Mouse (Mus musculus) right cerebral cortex, postnatal 14 days (tissue): ENCODE data around the gene Hnrnpr.

Source experiments
- DNase-seq: peaks from one replicate; pipeline ENCODE4 v3.0.0; 2022

The Hnrnpr gene

DNA sequence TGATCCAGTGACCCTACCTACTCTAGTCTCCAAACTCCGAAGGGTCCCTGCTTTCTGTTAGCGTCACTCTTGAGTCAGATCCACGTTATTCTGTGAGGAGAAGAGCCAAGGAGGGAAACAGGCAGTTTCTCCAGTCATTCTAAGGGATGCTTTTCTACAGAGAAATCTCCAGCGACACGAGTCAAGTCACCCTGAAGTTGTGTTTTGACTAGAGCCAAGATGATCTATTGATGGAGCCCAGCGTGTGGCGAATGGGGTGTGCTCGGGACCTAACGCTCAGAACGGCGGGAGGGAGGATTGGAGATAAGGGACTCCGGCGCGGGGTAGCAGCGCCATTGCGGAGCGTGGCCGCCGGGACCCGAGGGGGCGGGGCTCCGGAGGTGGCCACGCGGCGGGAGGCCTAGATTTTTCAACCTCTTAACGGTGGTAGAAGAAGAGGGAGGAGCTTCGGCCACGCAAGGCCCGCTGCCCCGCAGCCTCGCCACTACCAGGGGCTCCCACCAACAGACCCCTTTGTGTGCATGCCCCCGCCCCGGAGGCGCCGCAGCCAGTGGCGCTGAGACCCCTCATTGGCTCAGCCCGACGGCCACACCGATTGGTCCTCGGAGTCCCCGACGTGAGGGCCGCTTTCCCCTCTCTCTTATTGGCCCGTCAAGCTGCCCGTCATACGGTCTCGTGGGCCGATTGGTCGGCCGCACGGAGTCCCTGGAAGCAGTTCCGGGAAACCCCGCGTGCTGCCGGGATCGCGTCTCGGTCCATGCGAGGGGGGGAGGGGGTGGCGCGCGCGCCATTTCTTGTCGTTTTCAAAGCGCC is at the start of gene Hnrnpr:
Gene Hnrnpr (plus strand): TSS at position 714 of the 813 bp plus-strand sequence.
- DNase-seq: peak; percentile 100

DNA sequence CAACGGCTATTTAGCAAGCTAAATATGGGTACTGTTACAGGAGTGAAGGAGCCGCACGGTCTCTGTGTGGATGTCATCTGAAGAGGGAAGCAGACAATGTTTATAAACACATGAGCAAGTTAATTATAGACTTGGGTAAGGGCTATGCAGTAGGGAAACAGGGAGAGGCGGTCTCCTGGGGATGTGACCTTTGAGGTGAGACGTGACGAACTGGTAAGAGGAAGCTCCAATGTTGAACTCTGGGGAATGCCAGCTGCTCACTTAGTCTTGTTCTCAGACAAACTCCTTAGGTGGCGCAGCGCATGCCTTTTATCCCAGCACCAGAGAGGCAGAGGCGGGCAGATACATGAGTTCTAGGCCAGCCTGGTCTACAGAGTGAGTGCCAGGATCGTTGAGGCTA is 48.8 kb upstream of the Hnrnpr start:
- DNase-seq: no peak

DNA sequence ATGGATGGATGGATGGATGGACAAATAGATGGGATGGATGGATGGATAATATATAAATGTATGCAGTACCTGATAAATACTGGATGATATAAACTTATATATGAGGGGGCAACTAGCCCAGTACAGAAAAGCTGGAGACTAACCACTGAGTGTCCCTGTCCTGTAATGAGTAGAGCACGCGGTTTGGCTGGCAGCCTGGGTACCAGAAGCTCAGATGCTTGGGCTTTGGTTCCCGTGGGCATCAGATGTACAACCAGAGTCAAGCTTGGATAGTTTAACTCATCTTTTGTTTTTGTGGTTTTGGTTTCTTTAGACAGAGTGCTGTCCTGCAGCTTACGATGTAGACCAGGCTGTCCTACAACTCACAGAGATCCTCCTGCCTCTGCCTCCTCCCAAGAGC is 47.2 kb upstream of the Hnrnpr start:
- DNase-seq: no peak

DNA sequence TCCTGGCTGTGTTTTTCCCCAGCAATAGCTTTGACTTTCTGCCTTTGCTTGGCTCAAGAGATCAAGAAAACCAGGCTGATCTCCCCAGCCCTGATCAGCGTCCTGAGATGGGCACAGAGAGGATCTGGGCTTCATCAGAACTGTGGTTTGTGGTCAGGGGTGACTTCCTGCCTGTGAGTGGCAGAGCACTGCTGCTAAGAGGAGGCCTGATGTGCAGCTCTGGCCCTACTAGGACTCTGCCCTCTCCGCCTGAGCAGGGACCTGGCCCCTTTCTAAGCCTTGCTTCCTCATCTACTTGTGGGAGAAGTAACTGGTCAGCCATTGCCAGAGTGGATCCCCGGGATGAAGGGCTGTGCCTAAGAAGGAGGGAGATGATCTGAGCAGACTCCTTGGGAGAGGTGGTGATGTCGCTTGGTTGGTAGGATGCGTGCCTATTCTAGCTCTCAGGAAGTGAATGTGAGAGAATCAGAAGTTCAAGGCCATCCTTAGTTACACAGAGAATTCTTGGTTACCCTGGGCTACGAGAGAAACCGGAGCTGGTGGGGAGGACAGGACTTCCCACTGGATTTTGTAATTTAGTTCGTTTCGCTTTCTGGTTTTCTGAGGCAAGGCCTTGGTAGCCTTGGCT is 43.9 kb upstream of the Hnrnpr start:
- no peak for DNase-seq

DNA sequence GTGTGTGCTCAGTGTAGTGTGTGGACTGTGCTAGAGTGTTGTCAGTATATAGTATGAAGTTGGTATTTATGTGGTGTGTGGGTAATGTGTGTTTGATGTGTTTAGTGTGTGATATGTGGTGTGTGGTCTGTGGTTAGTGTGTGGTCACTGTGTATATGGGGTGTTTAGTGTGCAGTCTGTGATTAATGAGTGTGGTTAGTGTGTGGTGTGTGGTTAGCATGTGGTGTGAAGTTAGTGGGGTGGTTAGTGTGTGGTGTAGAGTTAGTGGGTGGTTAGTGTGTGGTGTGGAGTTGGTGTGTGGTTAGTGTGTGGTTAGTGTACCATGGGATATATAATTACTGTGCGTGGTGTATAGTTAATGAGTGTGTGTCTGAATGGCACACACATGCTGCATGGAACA is 41.8 kb upstream of the Hnrnpr start:
- no peak for DNase-seq

DNA sequence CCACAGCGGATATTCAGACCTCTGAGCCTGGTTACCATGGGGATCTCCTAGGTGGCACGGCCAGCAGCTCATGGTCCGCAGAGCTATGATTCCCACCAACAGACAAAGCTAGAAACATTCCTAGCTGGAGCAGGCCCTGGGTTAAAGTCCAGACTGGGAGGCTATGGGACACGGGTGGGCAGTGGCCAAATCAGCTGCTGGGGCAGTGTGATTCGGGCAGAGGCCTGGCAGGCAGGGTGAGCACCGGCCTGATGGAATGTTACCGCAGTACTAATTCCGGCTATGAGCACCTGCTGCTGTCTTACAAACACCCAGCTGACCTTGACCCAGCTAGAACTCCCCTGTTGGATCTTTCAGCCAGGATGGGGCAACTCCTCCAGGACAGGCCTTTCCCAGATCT is 40.1 kb upstream of the Hnrnpr start:
- no peak for DNase-seq

DNA sequence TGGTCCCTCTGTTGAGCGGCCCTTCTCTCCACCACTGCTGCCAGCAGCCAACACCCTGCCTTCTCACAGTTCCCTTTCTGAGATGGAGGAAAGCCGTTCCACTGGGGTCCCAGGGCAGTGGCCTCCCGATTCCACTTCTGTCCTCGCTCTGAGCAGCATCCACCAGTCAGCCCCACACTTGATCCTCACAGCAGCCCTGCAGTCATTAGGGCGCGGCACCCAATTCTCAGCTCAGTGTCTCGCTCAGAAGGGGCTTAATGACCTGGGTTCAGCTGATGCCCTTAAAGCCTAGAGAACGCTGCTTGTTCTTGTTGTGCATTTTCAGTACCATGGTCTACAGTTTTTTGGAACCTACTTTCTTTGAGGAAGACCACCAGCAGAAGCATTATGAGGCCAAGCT is 29.6 kb upstream of the Hnrnpr start:
- DNase-seq: no peak

DNA sequence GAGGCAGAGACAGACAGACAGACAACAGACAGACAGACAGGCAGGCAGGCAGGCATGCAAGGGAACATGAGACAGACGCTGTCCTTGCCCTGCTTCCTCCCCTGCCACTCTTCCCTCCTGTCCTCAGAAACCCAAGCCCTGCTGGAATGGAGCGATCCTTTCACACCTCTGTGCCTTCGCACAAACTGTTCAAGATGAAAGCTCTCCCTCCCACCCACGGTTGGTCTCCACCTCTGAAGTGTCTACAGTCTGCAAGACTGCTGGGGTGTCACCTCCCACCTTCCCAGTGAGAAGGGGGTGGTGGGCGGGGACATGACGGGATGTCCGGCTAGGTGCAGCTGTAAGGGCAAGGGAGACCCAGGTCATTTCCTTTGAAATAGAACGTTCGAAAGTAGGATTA is 29.1 kb upstream of the Hnrnpr start:
- DNase-seq: peak; percentile 46

DNA sequence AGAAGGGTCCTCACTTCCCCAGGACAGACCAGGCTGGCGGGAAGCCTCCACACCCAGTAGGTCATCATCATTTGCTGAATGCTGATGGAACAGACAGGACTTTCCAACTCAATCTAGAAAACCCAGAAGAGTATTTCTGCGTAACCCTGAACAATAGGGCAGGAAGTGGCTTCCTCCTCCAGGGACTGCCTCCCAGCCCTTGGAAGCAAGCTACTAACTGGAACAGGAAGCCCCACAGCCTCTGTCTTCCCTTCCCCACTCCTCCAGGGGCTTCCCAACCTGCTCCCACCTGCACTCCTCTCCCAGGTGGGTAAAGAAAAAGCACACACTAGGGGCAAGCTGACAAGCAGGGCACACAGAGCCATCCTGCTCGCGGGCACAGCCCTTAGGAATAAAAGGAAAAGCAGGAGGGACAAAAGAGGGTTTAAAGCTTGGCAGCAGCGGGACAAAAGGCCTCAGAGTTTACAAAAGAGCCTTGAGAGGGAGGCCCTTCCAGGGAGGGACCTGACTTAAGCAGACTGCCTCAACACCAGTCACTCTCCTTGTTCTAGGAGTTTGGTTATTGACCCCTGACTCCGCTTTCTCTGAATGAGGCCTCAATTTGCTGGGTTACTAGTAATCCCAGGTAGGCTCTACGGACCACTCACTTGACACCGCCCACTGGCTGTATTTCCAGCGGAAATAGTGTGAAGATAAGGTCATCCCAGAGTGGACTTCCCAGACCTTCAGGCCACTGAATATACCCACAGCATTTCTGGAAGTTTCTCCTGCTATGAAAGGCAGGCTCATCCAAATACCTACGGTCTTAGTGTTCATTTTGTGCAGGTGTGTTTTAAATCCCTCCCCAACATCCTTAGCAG is 27.9 kb upstream of the Hnrnpr start:
- DNase-seq: no peak

DNA sequence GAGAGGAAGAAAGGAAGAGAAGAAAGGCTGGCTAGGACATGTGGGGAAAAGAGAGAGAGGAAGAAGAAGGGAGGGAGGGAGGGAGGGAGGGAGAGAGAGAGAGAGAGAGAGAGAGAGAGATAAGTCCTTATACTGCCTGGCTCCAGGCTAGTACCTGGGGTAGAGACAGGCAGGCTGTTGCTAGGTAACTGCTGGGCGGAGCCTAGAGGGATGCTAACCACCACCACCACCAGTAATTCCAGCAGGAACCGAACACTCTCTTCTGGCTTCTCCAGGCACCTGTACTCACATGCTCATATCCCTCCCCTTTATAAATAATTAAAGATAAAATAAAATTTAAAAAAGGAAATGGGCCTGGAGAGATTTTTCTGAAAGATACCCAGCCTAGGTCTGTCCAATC is 27.0 kb upstream of the Hnrnpr start:
- no peak for DNase-seq

DNA sequence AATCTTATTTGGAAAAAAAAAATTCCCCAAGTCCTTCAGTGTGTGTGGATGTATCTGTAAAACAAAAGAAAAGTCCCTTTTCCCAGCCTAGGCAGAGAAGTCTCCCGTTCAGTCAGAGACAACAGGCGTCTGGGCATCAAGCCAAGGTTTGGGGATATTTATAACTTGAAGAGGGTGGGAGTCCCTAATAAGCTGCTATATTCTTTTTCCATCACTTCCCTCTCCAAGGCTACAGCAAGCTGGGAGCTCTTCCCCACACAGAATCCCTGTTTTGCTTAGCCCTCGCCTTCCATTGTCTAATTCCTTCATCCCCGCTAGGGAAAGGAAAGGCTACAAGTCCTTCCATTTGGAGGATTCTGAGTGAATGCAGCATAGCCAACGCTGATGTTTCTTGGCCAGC is 26.3 kb upstream of the Hnrnpr start, which contains the start of gene Zfp46:
Gene Zfp46 (plus strand): TSS at position 229 of the 400 bp plus-strand sequence.
- peak; percentile 91 for DNase-seq

DNA sequence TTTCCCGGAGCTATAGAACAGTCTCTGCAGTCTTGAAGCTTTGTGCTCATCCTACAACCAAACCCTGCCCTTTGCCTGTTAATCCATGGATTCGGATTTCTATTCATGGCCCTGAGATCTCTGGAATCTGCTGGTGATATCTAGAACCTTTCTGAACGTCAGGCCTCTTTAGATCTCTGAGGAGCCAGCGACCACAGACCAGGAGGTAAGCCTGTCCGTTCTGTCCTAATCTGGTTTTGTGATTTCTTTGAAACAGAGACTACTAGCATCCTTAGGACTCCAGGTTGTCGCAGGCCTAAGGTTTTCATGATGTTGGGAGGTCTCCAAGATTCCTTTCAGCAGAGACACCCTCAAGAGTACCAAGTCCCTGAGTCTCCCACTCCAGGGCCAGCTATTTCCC is 25.9 kb upstream of the Hnrnpr start:
- no peak for DNase-seq

DNA sequence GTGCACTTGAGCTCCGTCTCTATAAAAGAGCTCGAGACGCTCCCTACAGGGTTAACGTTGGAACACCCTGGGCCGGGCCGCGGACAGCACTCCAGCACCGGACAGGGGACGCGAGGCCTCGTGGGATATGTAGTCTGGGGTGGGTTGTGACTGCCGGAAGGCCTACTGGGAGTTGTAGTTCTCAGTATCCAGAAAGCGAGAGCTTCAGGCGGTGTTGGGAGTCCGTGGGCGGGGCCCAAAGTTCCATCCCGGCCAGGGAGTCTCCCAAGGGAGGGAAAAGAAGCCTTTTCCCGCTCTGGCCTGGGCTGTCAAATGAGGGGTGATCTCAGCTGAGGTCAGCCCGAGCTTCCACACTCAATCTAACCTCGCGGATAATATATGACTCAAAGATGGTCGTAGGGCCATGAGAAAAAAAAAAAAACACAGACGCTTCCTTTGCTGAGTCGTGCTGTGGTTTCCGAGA is 25.4 kb upstream of the Hnrnpr start:
- peak; percentile 90 for DNase-seq

DNA sequence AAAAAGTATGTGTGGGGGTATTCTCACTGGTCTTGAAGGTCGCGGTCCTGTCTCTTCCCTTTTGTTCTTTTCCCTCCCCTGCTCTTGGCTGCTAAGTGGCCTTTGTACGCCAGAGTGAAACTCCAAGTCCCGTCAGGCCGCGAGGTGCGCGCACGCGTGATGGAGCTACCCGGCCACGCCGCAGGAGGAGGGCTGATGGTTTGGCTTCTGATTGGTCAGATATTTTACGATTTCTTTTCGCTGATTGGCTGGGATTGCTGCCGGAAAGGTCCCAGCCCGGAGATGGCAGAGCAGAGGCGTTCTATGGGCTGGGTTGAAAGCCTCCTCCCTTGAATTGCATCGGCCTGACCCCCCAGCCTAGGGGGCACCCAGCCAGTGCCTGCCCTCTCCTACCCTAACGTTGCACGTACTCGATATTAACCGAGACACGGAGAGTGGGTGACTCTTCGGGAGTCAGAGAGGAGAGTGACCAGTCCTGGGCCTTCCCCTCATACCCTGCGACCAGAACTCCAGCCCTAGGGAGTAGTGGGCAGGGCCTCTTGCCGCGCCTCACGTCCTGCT is 24.9 kb upstream of the Hnrnpr start:
- peak; percentile 95 for DNase-seq

DNA sequence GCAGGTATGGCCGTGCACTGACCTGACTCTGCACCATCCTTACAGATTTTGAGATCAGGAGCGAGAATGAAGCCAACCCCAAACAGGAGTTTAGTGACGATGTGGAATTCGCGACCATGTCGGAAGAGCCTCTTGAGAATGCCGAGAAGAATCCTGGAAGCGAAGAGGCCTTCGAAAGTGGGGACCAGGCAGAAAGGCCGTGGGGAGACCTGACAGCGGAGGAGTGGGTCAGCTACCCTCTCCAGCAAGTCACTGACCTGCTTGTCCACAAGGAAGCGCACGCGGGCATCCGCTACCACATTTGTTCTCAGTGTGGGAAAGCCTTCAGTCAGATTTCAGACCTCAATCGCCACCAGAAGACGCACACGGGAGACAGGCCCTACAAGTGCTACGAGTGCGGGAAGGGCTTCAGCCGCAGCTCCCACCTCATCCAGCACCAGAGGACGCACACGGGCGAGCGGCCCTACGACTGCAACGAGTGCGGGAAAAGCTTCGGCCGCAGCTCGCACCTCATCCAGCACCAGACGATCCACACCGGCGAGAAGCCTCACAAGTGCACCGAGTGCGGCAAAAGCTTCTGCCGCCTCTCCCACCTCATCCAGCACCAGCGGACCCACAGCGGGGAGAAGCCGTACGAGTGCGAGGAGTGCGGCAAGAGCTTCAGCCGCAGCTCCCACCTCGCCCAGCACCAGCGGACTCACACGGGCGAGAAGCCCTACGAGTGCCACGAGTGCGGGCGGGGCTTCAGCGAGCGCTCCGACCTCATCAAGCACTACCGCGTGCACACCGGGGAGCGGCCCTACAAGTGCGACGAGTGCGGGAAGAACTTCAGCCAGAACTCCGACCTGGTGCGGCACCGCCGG is 20.6 kb upstream of the Hnrnpr start:
- DNase-seq: no peak

DNA sequence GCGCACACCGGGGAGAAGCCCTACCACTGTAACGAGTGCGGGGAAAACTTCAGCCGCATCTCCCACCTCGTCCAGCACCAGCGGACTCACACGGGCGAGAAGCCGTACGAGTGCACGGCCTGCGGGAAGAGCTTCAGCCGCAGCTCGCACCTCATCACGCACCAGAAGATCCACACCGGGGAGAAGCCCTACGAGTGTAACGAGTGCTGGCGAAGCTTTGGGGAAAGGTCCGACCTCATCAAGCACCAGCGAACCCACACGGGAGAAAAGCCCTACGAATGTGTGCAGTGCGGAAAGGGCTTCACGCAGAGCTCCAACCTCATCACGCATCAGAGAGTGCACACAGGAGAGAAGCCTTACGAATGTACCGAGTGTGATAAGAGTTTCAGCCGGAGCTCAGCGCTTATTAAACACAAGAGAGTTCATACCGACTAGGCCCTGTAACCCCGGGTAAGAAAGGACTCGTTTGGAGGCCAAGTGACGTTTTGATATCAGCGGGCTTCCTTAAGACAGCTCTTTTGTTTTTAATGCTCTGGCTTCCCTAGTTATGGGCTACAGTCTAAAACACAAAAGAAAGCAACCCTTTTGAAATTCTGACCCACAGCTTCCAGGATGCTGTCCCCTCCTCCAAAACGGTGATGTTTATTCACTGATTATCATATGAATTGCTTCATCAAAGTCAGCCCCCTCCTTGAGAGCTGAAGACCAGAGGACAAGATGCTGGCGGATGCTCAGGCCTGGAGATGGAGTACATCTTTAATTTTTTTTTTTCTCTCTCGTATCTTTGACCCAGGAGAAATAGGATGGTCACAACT is 19.8 kb upstream of the Hnrnpr start:
- DNase-seq: no peak

DNA sequence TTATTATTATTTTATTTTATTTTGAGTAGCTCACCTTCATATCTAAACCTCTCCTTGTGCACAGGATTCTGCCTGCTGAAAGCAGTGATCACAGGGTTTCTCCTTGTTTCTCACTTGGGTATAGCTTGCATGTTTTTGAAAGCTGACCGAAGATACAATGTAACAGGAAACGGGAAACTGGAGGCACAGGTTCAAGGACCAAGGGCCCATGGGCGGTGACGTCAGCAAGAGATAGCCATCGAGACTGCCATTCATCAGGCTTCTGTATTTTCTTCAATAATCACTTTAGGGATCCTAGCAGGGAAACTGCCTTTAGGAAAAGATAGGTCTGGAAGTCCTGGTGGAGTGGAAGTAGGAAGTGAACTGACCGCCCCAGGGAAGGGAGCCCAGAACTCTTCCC is 19.1 kb upstream of the Hnrnpr start:
- DNase-seq: no peak

DNA sequence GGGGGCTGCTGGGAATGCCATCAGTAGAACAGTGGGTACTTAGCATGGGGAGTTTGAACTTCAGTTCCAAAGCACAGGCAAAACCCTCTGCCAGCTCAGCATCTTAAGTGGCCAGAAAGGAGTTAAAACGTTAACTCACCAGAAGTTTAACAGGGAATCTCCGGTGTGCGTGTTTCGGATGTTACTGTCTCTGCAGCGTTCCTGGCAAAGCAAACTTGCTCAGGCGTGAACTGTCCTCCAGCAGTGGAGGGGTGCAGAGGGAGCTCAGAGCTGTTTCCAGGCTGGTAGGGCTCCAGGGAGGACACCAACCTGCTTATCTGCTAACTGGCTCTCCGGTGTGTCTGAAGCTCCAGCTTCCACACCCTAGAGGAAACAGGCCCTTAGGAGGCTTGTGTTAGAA is 14.8 kb upstream of the Hnrnpr start:
- DNase-seq: no peak

DNA sequence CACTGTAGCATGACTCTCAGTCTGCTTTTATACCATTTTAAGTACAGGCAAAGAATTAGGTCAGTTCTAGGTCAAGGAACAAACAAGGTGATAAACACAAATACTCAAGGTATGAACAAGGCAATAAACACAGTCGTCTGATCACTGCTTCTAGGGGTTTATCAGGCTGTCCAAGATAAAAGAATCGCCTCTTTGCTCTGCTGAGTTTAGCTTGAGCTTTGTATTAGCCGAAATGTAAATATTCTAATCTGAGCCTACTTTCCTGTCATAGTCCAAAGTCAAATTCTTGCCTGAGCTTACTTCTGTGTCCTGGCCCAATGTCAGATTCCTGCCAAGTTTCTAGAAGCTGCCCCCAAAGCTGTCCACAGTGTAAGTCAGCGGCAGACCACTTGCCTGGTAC is 8.3 kb upstream of the Hnrnpr start:
- no peak for DNase-seq

DNA sequence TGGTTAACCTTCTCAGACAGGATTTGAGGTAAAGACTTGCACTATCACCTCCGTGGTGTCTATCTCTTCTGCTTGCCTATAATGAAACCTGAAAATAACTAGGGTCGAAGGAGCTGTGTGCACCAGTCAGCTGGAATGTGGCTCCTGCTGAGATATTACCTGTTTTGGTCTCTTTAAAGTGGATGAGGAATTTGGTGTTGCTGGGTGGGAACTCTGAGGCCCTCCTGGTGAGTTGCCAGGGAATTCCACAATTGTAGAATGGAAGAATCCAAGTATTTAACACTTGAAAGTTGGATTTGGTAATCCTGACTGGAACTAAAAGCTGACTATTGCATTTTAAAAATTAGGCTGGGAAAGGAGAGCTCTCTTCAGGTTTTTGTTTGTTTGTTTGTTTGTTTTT is 6.6 kb upstream of the Hnrnpr start:
- DNase-seq: no peak

DNA sequence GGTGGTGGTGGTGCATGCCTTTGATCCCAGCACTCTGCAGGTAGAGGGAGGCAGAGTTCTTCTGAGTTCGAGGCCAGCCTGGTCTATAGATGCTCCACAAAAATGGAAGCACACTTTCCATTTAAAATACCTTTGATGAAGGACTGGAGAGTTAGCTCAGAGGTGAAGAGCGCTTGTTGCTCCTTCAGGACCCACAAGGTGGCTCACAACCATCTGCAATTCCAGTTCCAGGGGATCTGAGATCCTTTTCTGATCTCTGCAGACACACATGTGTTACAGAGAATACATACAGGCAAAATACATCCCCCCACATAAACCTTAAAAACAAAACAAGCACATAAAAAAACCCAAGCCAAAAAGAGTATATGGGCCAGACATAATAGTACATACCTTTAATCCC is 2.4 kb upstream of the Hnrnpr start:
- DNase-seq: no peak
